Mouse (Mus musculus): ENCODE measurements around the gene Rbbp9. TPM values are rescaled to one million over a fixed set of nuclear protein-coding genes. Genes with fewer than 3 reads are reported as not detected.
A peak's percentile ranks its signal among the peaks of the same experiment; 100 is the strongest.

Rbbp9 gene
- total RNA-seq, 2 experiments from 2014 or later, result 26.0 to 27.3 TPM

GRCm38 (mm10) chr2:144502134-144502533 lies 48.5 kb downstream of the Rbbp9 start:
- peak; percentile 42 for DNase-seq

Other genes starting within 250 kb of the Rbbp9 start
- gene Ovol2, start 218.7 kb downstream of the Rbbp9 start, total RNA-seq (2021), result not detected
- 10 to 100 TPM; 23.8 to 28.8 TPM for gene Kat14, start 181.9 kb downstream of the Rbbp9 start, total RNA-seq (2021)
- 1 to 10 TPM; 5.9 to 8.6 TPM for gene Pet117, start 181.9 kb downstream of the Rbbp9 start, total RNA-seq (2021)
- 1 to 10 TPM in 1 of 2 experiments, under 1 TPM in 1; 0.99 to 3.5 TPM for gene Dzank1, start 23.5 kb downstream of the Rbbp9 start, total RNA-seq (2021)
- 10 to 100 TPM; 17.0 to 20.7 TPM for gene Polr3f, start 23.2 kb downstream of the Rbbp9 start, total RNA-seq (2021)
- gene Sec23b, start 5.4 kb upstream of the Rbbp9 start, total RNA-seq (2021), result 10 to 100 TPM; 55.0 to 66.7 TPM
- gene Smim26, start 43.2 kb upstream of the Rbbp9 start, total RNA-seq (2021), result 10 to 100 TPM; 56.0 to 56.6 TPM
- 10 to 100 TPM; 17.9 to 22.6 TPM for gene Dtd1, start 49.0 kb upstream of the Rbbp9 start, total RNA-seq (2021)